Mouse (Mus musculus) midbrain, embryonic 15.5 days (tissue): ENCODE results near the gene H2al1i. TPM values are rescaled to one million over a fixed set of nuclear protein-coding genes. Genes with fewer than 3 reads are reported as not detected.
"Not testable (repeated sequence)": the region's sequence is repeated elsewhere in the genome, so short reads cannot be mapped to it uniquely, and the experiment has no call there.

Source experiments
- ATAC-seq: fragments of 200-750 bp; cut with Nextera tagmentation; replicated peaks from 2 replicates; pipeline ENCODE4 v1.8.0; 2017; ENCODE audit warnings: moderate TSS enrichment
- H3K27ac ChIP-seq: fragments of 300-500 bp; sonication (generic); 2 replicates; pipeline ENCODE4 v1.5.1; 2015; ENCODE audit warnings: mild to moderate bottlenecking, inconsistent platforms
- H3K27me3 ChIP-seq: fragments of 300-500 bp; sonication (generic); replicated peaks from 2 replicates; pipeline ENCODE4 v1.6.1; 2015; ENCODE audit warnings: inconsistent platforms
- H3K36me3 ChIP-seq: fragments of 300-500 bp; sonication (generic); replicated peaks from 2 replicates; pipeline ENCODE4 v1.6.1; 2015; ENCODE audit warnings: inconsistent platforms
- H3K4me1 ChIP-seq: fragments of 300-500 bp; sonication (generic); 2 replicates; pipeline ENCODE4 v1.6.1; 2015; ENCODE audit warnings: inconsistent platforms
- H3K4me2 ChIP-seq: fragments of 300-500 bp; sonication (generic); 2 replicates; pipeline ENCODE4 v1.6.1; 2015; ENCODE audit warnings: inconsistent platforms, mild to moderate bottlenecking, moderate library complexity
- H3K4me3 ChIP-seq: fragments of 300-500 bp; sonication (generic); 2 replicates; pipeline ENCODE4 v1.5.1; 2015; ENCODE audit warnings: mild to moderate bottlenecking, inconsistent platforms
- H3K9ac ChIP-seq: fragments of 300-500 bp; sonication (generic); 2 replicates; pipeline ENCODE4 v1.6.1; 2015; ENCODE audit warnings: mild to moderate bottlenecking, inconsistent platforms
- H3K9me3 ChIP-seq: fragments of 300-500 bp; sonication (generic); 2 replicates; pipeline ENCODE4 v1.6.1; 2016; ENCODE audit warnings: inconsistent platforms
- WGBS: fragments of 180-500 bp; shearing (Covaris S2); methylation state at CpG from one replicate; pipeline ENCODE4 v1.1.7; 2015; ENCODE audit warnings: mixed read lengths; 5-methylcytosine and 5-hydroxymethylcytosine counted together
- polyA plus RNA-seq: library from polyadenylated mRNA; unstranded; fragments of >200 nt; fragmentation: Nextera tagmentation; extraction: Ambion mirVana; gene quantifications from 2 replicates; pipeline ENCODE4 v1.2.1, GENCODE M21; 2015

H2al1i gene
- polyA plus RNA-seq = not detected in 2 replicates

DNA sequence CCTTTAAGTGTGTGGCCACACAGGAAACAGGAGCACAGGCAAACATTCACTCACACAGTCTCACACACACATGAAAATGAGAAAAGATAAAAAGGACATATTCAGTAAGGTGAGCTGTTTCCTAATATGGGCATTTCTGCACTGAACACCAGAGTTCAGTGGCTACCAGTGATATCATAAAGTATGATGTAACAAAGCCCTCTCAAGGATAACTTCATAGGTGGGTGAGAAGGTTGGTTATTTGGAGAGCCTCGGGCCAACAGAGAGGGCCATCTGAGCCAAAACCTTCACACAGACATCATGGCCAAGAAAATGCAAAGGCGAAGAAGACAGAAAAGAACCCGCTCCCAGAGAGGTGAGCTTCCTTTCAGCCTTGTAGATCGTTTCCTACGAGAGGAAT, at the start of gene H2al1i:
Gene H2al1i (plus strand): TSS at position 301 of the 400 bp plus-strand sequence.
- H3K4me3 ChIP-seq = not testable (repeated sequence)

DNA sequence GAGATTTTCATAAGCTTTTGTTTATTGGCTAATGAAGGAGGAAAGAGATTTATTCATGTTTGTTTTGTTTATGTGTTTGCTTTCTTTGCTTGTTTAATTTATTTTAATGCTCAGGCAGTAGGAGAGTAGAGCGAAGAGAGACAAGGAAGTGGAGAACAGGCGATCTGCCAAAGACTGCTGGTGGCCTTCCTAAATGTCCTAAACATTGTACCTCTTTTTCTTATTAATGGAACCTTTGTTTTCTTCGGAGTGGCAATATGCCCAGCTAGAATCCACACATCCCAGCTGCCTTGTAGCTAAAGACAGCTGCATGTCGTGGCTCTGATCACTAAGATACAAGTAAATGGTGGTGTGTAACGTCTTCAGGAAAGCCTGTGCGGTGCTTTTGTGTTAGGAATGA, 47.4 kb upstream of the H2al1i start:
- no peaks in the 10 kb centered on the region for H3K36me3 ChIP-seq
- ATAC-seq = no peak
- H3K4me3 ChIP-seq = no peak overlapping the region
- no peaks in the 10 kb centered on the region for H3K27me3 ChIP-seq
- no peak overlapping the region for H3K9ac ChIP-seq
- no peak overlapping the region for H3K27ac ChIP-seq
- no peaks in the 10 kb centered on the region for H3K9me3 ChIP-seq
- WGBS = 80% methylated on average over 6 of the region's 6 CpGs
- H3K4me1 ChIP-seq = no peaks in the 10 kb centered on the region
- H3K4me2 ChIP-seq = no peak overlapping the region

More for the DNA sequence above, at the start of gene H2al1i:
- H3K36me3 ChIP-seq, H3K9me3 ChIP-seq, ATAC-seq, H3K9ac ChIP-seq, H3K27ac ChIP-seq, H3K4me1 ChIP-seq, H3K4me2 ChIP-seq, H3K27me3 ChIP-seq: not testable (repeated sequence)
- WGBS = 100% methylated on average over 2 of the region's 5 CpGs

DNA sequence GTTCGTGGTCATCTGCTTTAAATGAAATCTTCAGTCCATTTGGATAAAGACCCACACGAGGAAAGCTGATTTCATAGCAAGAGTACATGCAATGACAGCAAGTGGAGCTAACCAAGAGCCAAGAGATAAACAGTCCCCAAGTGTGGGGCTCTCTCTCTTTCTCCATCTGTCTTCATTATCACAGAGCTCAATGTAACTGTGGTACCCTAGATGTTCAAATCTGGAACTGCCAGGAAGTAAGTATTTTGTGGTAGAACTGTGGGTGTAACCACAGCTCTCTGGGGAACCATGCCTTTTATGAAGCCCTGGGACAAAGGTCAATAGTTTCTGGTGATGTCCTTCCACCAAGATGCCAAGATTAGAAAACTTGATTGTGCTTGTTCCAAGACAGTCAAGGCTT, 43.7 kb upstream of the H2al1i start:
- no peak overlapping the region for H3K4me3 ChIP-seq
- H3K27me3 ChIP-seq = no peaks in the 10 kb centered on the region
- no peak overlapping the region for H3K27ac ChIP-seq
- no peaks in the 10 kb centered on the region for H3K4me1 ChIP-seq
- no peak for ATAC-seq
- H3K36me3 ChIP-seq = no peaks in the 10 kb centered on the region
- H3K9me3 ChIP-seq = no peaks in the 10 kb centered on the region
- no peak overlapping the region for H3K9ac ChIP-seq
- WGBS = 75% methylated on average over 2 of the region's 2 CpGs
- H3K4me2 ChIP-seq = no peak overlapping the region

DNA sequence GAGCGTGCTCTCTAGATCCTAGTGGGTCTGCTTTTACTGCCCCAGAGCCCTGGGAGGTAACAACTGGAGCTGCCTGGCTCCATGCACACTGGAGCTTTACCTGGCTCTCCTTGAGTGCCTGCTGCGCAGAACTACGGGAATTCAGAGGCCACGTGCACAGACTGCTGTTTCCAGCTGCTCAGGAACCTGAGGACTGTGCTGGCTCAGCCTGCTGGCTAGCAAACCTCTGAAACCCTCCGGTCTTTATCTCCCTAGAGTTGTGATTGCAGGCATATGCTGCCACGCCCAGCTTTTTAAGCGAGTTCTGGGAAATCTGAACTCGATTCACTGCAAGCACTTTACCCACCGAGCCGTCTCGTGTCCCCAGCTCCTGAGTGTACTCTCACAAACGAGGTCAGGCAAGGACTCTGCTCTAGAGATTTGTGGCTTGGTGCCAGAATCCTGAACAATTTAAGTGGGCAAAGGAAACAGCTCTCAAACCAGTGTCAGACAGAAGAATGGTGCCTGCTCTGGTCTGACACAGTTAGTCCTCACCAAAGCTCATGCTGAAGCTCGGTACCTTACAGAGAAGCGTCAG, 36.1 kb upstream of the H2al1i start:
- H3K4me3 ChIP-seq = no peak overlapping the region
- H3K27ac ChIP-seq = no peak overlapping the region
- H3K9ac ChIP-seq = no peak overlapping the region
- H3K4me2 ChIP-seq = no peak overlapping the region
- no peaks in the 10 kb centered on the region for H3K36me3 ChIP-seq
- ATAC-seq = no peak
- WGBS = 75% methylated on average over 14 of the region's 14 CpGs
- H3K9me3 ChIP-seq = no peaks in the 10 kb centered on the region
- no peaks in the 10 kb centered on the region; the same call in 1 of the 2 replicates for H3K27me3 ChIP-seq
- no peaks in the 10 kb centered on the region for H3K4me1 ChIP-seq

DNA sequence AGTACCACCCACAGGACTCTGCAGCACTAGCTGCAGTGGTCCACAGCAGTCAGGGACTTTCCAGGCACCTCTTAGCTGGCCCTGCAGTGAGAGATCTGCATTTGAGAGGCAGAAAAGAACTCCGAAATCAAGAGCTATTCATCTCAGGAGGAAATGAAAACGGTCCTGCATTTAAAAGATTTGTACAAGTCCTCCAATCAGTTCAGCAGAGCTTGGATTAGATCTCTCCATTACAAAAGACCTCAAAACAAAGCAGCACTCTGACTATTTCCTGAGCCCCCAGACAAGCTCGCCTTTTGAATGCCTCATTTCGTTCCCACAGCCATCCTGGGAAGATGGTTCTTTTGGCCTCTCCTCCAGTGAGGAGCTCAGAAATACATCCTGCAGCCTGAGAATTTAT, 35.2 kb upstream of the H2al1i start:
- Histone ChIP-seq H3K4me1 (no peaks in the 10 kb centered on the region), H3K4me2 (no peak overlapping the region), H3K9me3 (no peaks in the 10 kb centered on the region), H3K27ac (no peak overlapping the region), H3K4me3 (no peak overlapping the region), H3K36me3 (no peaks in the 10 kb centered on the region), H3K27me3 (no peaks in the 10 kb centered on the region; the same call in 1 of the 2 replicates), H3K9ac (no peak overlapping the region)
- ATAC-seq = no peak
- WGBS = 50% methylated on average over 4 of the region's 4 CpGs

DNA sequence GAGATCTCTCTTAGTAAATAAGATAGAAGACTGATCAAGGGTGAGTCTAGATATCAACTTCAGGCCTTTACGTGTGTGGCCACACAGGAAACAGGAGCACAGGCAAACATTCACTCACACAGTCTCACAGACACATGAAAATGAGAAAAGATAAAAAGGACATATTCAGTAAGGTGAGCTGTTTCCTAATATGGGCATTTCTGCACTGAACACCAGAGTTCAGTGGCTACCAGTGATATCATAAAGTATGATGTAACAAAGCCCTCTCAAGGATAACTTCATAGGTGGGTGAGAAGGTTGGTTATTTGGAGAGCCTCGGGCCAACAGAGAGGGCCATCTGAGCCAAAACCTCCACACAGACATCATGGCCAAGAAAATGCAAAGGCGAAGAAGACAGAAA, 25.5 kb upstream of the H2al1i start, which contains the start of gene H2al1a:
Gene H2al1a (plus strand): TSS at position 301 of the 400 bp plus-strand sequence.
- not testable (repeated sequence) for H3K4me1 ChIP-seq

DNA sequence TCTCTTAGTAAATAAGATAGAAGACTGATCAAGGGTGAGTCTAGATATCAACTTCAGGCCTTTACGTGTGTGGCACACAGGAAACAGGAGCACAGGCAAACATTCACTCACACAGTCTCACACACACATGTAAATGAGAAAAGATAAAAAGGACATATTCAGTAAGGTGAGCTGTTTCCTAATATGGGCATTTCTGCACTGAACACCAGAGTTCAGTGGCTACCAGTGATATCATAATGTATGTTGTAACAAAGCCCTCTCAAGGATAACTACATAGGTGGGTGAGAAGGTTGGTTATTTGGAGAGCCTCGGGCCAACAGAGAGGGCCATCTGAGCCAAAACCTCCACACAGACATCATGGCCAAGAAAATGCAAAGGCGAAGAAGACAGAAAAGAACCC, 22.3 kb upstream of the H2al1i start, which contains the start of gene H2al1b:
Gene H2al1b (plus strand): TSS at position 301 of the 400 bp plus-strand sequence.
- H3K9ac ChIP-seq, H3K4me2 ChIP-seq, H3K27ac ChIP-seq, H3K36me3 ChIP-seq, H3K4me1 ChIP-seq, ATAC-seq, H3K27me3 ChIP-seq, H3K9me3 ChIP-seq, H3K4me3 ChIP-seq: not testable (repeated sequence)
- 100% methylated on average over 1 of the region's 3 CpGs for WGBS

More for the DNA sequence above, 25.5 kb upstream of the H2al1i start, which contains the start of gene H2al1a:
- H3K9ac ChIP-seq, ATAC-seq, H3K36me3 ChIP-seq, H3K27me3 ChIP-seq, H3K4me3 ChIP-seq, H3K27ac ChIP-seq, H3K4me2 ChIP-seq, H3K9me3 ChIP-seq: not testable (repeated sequence)
- no CpG with 5 or more reads among the region's 3 CpGs for WGBS

DNA sequence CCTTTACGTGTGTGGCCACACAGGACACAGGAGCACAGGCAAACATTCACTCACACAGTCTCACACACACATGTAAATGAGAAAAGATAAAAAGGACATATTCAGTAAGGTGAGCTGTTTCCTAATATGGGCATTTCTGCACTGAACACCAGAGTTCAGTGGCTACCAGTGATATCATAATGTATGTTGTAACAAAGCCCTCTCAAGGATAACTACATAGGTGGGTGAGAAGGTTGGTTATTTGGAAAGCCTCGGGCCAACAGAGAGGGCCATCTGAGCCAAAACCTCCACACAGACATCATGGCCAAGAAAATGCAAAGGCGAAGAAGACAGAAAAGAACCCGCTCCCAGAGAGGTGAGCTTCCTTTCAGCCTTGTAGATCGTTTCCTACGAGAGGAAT, 19.1 kb upstream of the H2al1i start, which contains the start of gene H2al1c:
Gene H2al1c (plus strand): TSS at position 301 of the 400 bp plus-strand sequence.
- WGBS = 91% methylated on average over 1 of the region's 6 CpGs
- not testable (repeated sequence) for H3K4me1 ChIP-seq, ATAC-seq, H3K27me3 ChIP-seq, H3K9me3 ChIP-seq, H3K27ac ChIP-seq, H3K9ac ChIP-seq, H3K36me3 ChIP-seq, H3K4me2 ChIP-seq, H3K4me3 ChIP-seq

DNA sequence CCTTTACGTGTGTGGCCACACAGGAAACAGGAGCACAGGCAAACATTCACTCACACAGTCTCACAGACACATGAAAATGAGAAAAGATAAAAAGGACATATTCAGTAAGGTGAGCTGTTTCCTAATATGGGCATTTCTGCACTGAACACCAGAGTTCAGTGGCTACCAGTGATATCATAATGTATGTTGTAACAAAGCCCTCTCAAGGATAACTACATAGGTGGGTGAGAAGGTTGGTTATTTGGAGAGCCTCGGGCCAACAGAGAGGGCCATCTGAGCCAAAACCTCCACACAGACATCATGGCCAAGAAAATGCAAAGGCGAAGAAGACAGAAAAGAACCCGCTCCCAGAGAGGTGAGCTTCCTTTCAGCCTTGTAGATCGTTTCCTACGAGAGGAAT, 15.9 kb upstream of the H2al1i start, which contains the start of gene H2al1d:
Gene H2al1d (plus strand): TSS at position 301 of the 400 bp plus-strand sequence.
- H3K4me3 ChIP-seq, H3K9ac ChIP-seq, H3K27ac ChIP-seq, H3K4me2 ChIP-seq, H3K4me1 ChIP-seq, H3K36me3 ChIP-seq, H3K27me3 ChIP-seq, ATAC-seq, H3K9me3 ChIP-seq: not testable (repeated sequence)
- no CpG with 5 or more reads among the region's 6 CpGs for WGBS

DNA sequence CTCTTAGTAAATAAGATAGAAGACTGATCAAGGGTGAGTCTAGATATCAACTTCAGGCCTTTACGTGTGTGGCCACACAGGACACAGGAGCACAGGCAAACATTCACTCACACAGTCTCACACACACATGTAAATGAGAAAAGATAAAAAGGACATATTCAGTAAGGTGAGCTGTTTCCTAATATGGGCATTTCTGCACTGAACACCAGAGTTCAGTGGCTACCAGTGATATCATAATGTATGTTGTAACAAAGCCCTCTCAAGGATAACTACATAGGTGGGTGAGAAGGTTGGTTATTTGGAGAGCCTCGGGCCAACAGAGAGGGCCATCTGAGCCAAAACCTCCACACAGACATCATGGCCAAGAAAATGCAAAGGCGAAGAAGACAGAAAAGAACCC, 12.8 kb upstream of the H2al1i start, which contains the start of gene H2al1e:
Gene H2al1e (plus strand): TSS at position 301 of the 400 bp plus-strand sequence.
- not testable (repeated sequence) for H3K4me2 ChIP-seq, ATAC-seq, H3K4me1 ChIP-seq, H3K4me3 ChIP-seq, H3K27ac ChIP-seq, H3K27me3 ChIP-seq, H3K36me3 ChIP-seq, H3K9ac ChIP-seq, H3K9me3 ChIP-seq
- no CpG with 5 or more reads among the region's 3 CpGs for WGBS

DNA sequence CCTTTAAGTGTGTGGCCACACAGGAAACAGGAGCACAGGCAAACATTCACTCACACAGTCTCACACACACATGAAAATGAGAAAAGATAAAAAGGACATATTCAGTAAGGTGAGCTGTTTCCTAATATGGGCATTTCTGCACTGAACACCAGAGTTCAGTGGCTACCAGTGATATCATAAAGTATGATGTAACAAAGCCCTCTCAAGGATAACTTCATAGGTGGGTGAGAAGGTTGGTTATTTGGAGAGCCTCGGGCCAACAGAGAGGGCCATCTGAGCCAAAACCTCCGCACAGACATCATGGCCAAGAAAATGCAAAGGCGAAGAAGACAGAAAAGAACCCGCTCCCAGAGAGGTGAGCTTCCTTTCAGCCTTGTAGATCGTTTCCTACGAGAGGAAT, 9.6 kb upstream of the H2al1i start, which contains the start of gene H2al1f:
Gene H2al1f (plus strand): TSS at position 301 of the 400 bp plus-strand sequence.
- H3K9ac ChIP-seq, ATAC-seq, H3K27me3 ChIP-seq, H3K4me2 ChIP-seq, H3K36me3 ChIP-seq, H3K4me1 ChIP-seq, H3K4me3 ChIP-seq, H3K27ac ChIP-seq, H3K9me3 ChIP-seq: not testable (repeated sequence)
- no CpG with 5 or more reads among the region's 6 CpGs for WGBS

DNA sequence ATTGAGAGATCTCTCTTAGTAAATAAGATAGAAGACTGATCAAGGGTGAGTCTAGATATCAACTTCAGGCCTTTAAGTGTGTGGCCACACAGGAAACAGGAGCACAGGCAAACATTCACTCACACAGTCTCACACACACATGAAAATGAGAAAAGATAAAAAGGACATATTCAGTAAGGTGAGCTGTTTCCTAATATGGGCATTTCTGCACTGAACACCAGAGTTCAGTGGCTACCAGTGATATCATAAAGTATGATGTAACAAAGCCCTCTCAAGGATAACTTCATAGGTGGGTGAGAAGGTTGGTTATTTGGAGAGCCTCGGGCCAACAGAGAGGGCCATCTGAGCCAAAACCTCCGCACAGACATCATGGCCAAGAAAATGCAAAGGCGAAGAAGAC, 6.5 kb upstream of the H2al1i start, which contains the start of gene H2al1g:
Gene H2al1g (plus strand): TSS at position 301 of the 400 bp plus-strand sequence.
- H3K27me3 ChIP-seq, H3K4me3 ChIP-seq, H3K9me3 ChIP-seq, H3K27ac ChIP-seq, H3K4me1 ChIP-seq, H3K36me3 ChIP-seq, H3K4me2 ChIP-seq, H3K9ac ChIP-seq, ATAC-seq: not testable (repeated sequence)
- WGBS = no CpG with 5 or more reads among the region's 3 CpGs

DNA sequence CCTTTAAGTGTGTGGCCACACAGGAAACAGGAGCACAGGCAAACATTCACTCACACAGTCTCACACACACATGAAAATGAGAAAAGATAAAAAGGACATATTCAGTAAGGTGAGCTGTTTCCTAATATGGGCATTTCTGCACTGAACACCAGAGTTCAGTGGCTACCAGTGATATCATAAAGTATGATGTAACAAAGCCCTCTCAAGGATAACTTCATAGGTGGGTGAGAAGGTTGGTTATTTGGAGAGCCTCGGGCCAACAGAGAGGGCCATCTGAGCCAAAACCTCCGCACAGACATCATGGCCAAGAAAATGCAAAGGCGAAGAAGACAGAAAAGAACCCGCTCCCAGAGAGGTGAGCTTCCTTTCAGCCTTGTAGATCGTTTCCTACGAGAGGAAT, 3.3 kb upstream of the H2al1i start, which contains the start of gene H2al1h:
Gene H2al1h (plus strand): TSS at position 301 of the 400 bp plus-strand sequence.
- H3K27me3 ChIP-seq, ATAC-seq, H3K4me2 ChIP-seq, H3K9me3 ChIP-seq, H3K4me3 ChIP-seq, H3K4me1 ChIP-seq, H3K27ac ChIP-seq, H3K36me3 ChIP-seq, H3K9ac ChIP-seq: not testable (repeated sequence)
- WGBS = no CpG with 5 or more reads among the region's 6 CpGs
